Mouse (Mus musculus) lung, embryonic 15.5 days (tissue): ENCODE measurements around the gene Coq8a. TPM values are rescaled to one million over a fixed set of nuclear protein-coding genes. Genes with fewer than 3 reads are reported as not detected.

Experiments used
- ATAC-seq: fragments of 200-750 bp; cut with Nextera tagmentation; 2 replicates; pipeline ENCODE4 v1.8.0; 2017; ENCODE audit warnings: moderate number of reproducible peaks, borderline replicate concordance; ENCODE audit not compliant: low FRiP score, low TSS enrichment; ENCODE audit errors: extremely low read depth
- H3K27ac ChIP-seq: fragments of 300-500 bp; sonication (generic); 2 replicates; pipeline ENCODE4 v1.5.1; 2015; ENCODE audit warnings: moderate library complexity, mild to moderate bottlenecking, inconsistent platforms
- H3K27me3 ChIP-seq: fragments of 300-500 bp; sonication (generic); 2 replicates; pipeline ENCODE4 v1.6.1; 2015; ENCODE audit warnings: inconsistent platforms
- H3K36me3 ChIP-seq: fragments of 300-500 bp; sonication (generic); 2 replicates; pipeline ENCODE4 v1.6.1; 2015; ENCODE audit warnings: inconsistent platforms
- H3K4me1 ChIP-seq: fragments of 300-500 bp; sonication (generic); 2 replicates; pipeline ENCODE4 v1.6.1; 2015; ENCODE audit warnings: inconsistent platforms
- H3K4me2 ChIP-seq: fragments of 300-500 bp; sonication (generic); 2 replicates; pipeline ENCODE4 v1.6.1; 2015; ENCODE audit warnings: inconsistent platforms, mild to moderate bottlenecking, moderate library complexity
- H3K4me3 ChIP-seq: fragments of 300-500 bp; sonication (generic); 2 replicates; pipeline ENCODE4 v1.5.1; 2015; ENCODE audit warnings: mild to moderate bottlenecking, inconsistent platforms
- H3K9ac ChIP-seq: fragments of 300-500 bp; sonication (generic); 2 replicates; pipeline ENCODE4 v1.6.1; 2015; ENCODE audit warnings: inconsistent platforms
- H3K9me3 ChIP-seq: fragments of 300-500 bp; sonication (generic); 2 replicates; pipeline ENCODE4 v1.6.1; 2016; ENCODE audit warnings: inconsistent platforms
- WGBS: fragments of 180-500 bp; shearing (Covaris S2); methylation state at CpG from one replicate; pipeline ENCODE4 v1.1.7; 2015; 5-methylcytosine and 5-hydroxymethylcytosine counted together
- polyA plus RNA-seq: library from polyadenylated mRNA; unstranded; fragments of >200 nt; fragmentation: Nextera tagmentation; extraction: Ambion mirVana; gene quantifications from 2 replicates; pipeline ENCODE4 v1.2.1, GENCODE M21; 2015

Coq8a gene
- polyA plus RNA-seq, 1 experiment from 2014 or later, result 9.3 TPM

DNA sequence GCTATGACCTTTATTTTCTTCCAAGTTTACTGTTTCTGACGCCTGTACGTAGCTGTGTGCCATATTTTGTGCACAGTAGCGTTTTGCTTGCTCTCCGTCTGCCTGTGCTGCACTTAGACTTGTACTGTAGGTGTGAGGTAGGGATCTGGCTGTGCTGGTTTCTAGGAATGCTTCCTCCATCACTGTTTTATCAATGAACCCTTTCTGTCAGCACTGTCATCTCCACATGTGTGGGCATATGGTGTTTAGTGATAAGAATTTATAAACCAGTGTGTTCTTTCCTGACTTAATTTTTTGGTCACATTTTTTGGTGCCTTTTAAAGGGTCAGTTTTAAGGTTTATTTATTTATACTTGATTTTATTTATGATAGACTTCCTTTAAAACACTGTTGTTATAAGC is 50.8 kb downstream of the Coq8a start:
- H3K27me3 ChIP-seq, result no peaks in the 10 kb centered on the region
- H3K9ac ChIP-seq, result no peak overlapping the region
- peaks cover 12% of the 10 kb centered on the region for H3K36me3 ChIP-seq
- H3K4me3 ChIP-seq, result no peak overlapping the region
- no peaks in the 10 kb centered on the region for H3K4me1 ChIP-seq
- WGBS, result 81% methylated on average over 4 of the region's 4 CpGs
- no peak overlapping the region for H3K27ac ChIP-seq
- no peaks in the 10 kb centered on the region for H3K9me3 ChIP-seq
- no peak overlapping the region for H3K4me2 ChIP-seq
- ATAC-seq, result no peak

DNA sequence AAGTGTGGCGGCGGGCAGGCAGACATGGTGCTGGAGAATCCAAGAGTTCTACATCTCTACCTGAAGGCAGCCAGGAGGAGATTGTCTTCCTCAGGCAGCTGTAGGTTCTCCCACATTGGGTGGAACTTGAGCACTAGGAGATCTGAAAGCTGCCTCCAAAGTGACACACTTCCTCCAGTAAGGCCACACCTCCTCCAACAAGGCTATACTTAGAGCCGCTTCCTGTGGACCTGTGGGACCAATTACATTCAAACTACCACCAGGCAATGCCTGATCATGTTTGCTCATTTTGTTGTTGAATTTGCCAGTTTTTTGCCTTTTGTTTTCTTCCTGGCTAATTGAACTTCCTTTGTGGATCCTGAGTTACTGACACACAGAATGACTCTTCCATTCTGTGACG is 51.4 kb downstream of the Coq8a start:
- peaks cover 16% of the 10 kb centered on the region for H3K36me3 ChIP-seq
- no peak overlapping the region for H3K4me3 ChIP-seq
- no peaks in the 10 kb centered on the region for H3K4me1 ChIP-seq
- ATAC-seq, result no peak
- H3K27me3 ChIP-seq, result no peaks in the 10 kb centered on the region
- no peak overlapping the region for H3K9ac ChIP-seq
- H3K27ac ChIP-seq, result no peak overlapping the region
- WGBS, result 74% methylated on average over 4 of the region's 4 CpGs
- no peak overlapping the region for H3K4me2 ChIP-seq
- no peaks in the 10 kb centered on the region for H3K9me3 ChIP-seq

DNA sequence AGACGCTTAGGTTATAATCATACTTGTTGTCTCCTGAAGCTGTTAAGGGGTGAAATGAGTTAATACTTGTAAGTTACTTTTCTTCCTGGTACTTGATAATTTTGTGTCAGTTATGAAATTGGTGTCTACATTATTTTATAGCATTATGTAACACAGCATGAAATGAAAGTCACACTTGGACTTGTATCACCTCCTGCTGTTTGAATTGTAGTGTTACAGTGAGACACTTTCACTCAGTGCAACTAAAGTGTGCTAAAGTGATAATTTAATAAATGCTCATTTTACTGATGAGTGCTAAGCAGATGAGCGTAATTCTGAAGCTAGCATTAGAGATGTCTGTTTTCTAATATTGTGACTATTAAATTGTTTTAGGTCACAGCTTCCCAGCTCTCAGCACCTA is 58.4 kb downstream of the Coq8a start:
- Histone ChIP-seq H3K4me1 (no peaks in the 10 kb centered on the region), H3K4me3 (no peak overlapping the region), H3K27ac (no peak overlapping the region), H3K9me3 (no peaks in the 10 kb centered on the region), H3K27me3 (no peaks in the 10 kb centered on the region), H3K4me2 (no peak overlapping the region), H3K9ac (no peak overlapping the region), H3K36me3 (peaks cover 19% of the 10 kb centered on the region; the same call in 1 of the 2 replicates)
- WGBS, result 94% methylated on average over 2 of the region's 2 CpGs
- no peak for ATAC-seq

DNA sequence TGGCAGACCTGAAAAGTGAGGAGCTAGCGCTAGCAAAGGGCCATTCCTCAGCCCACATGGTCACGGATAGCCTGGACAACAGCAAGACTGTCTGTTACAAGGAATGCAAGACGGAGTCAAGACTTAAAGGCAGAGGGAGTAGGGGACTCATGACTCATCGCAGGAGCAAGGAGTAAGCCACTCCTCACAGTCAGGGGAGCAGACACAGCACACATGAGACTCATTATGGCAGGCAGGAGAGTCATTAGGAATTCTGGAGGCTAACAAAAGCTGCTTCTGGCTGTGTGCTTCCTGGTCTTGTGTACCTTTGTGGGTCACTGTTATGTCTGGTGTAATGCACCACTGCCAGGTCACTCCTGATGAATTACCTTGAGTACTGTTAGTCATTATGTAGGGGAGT is 60.2 kb downstream of the Coq8a start:
- ATAC-seq, result no peak
- Histone ChIP-seq H3K4me2 (no peak overlapping the region), H3K4me1 (no peaks in the 10 kb centered on the region), H3K9ac (no peak overlapping the region), H3K36me3 (peaks cover 19% of the 10 kb centered on the region; the same call in 1 of the 2 replicates), H3K4me3 (no peak overlapping the region), H3K27me3 (no peaks in the 10 kb centered on the region), H3K27ac (no peak overlapping the region), H3K9me3 (no peaks in the 10 kb centered on the region)
- 87% methylated on average over 4 of the region's 4 CpGs for WGBS

DNA sequence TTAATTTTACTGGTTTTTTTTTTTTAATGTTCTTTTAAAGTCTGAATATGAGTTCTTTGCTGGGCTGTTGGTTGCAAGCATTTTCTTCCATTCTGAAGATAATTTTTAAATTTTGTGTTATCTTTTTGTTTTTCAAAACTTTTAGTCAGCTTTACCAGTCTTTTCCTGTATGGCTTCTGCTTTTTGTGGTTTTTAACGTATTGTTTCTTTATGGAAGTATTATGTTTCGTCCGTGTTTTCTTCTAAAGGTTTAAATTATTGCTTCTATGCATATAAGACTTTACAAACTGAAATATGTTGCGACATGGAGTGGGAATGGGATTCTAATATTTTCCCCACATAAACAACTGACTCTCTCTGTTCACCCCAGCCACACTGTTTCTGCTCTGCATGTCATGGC is 67.2 kb downstream of the Coq8a start:
- WGBS, result 93% methylated on average over 4 of the region's 4 CpGs
- H3K9ac ChIP-seq, result no peak overlapping the region
- H3K27ac ChIP-seq, result no peak overlapping the region
- H3K36me3 ChIP-seq, result peaks cover 5% of the 10 kb centered on the region; the same call in 1 of the 2 replicates
- no peak for ATAC-seq
- no peaks in the 10 kb centered on the region for H3K4me1 ChIP-seq
- no peaks in the 10 kb centered on the region for H3K27me3 ChIP-seq
- H3K9me3 ChIP-seq, result no peaks in the 10 kb centered on the region
- no peak overlapping the region for H3K4me2 ChIP-seq
- H3K4me3 ChIP-seq, result no peak overlapping the region

DNA sequence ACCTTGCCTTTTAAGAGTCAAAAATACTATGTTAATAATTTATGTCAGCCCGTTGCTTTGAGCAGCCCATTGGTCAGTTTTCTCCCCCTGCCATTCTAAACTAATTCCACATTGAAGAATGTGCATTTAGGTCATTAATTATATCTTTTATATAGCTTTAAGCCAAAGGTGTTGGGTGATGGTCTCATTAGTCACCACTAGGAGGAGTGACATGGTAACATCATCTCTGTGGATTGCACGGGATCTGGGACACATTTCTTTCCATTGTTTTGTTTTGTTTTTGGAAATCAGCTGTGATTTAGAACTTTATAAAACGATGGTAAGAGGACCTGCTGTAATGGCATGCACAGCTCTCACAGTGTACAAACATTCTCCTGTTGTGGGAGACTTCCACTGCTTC is 68.0 kb downstream of the Coq8a start:
- 44% methylated on average over 3 of the region's 3 CpGs for WGBS
- Histone ChIP-seq H3K9ac (no peak overlapping the region), H3K27ac (no peak overlapping the region), H3K9me3 (no peaks in the 10 kb centered on the region), H3K4me3 (no peak overlapping the region), H3K36me3 (no peaks in the 10 kb centered on the region; the same call in 1 of the 2 replicates), H3K4me1 (no peaks in the 10 kb centered on the region), H3K4me2 (no peak overlapping the region), H3K27me3 (no peaks in the 10 kb centered on the region)
- ATAC-seq, result no peak

DNA sequence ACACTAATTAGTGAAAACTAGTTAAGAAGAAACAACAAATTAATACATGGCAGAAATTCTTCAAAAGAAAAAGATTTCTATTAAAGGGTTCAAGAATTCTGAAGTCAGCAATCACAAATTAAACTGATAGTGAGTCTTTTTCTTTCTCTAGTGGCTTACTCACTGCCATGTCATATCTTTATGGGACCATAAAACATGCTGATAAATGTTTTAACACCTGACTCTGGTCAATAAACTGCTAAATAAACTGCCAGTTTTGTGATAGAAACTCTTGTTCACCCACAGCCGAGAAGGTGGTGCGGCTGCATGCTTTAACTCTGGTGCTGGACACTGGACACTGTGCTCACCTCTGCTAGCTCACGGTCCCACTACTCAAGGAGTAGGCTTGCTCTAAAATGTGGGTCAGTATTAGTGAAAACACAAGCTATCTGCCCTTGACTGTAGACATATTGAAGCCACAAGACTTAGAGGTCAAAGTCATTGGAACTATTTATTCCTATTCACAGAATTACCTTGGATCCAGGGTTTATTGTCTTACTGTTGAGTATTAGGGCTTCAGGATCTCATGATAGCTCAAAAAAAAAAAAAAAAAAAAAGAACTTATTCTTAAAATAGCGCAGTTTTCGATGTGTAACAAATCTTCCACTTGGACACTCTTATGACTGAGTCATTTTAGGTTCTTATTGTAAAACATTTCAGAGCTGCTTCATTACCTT is 71.2 kb downstream of the Coq8a start:
- no peak overlapping the region for H3K27ac ChIP-seq
- H3K4me2 ChIP-seq, result no peak overlapping the region
- H3K4me1 ChIP-seq, result no peaks in the 10 kb centered on the region
- H3K9ac ChIP-seq, result no peak overlapping the region
- no peaks in the 10 kb centered on the region for H3K27me3 ChIP-seq
- H3K4me3 ChIP-seq, result no peak overlapping the region
- no peak for ATAC-seq
- 94% methylated on average over 5 of the region's 5 CpGs for WGBS
- H3K36me3 ChIP-seq, result no peaks in the 10 kb centered on the region
- no peaks in the 10 kb centered on the region for H3K9me3 ChIP-seq

DNA sequence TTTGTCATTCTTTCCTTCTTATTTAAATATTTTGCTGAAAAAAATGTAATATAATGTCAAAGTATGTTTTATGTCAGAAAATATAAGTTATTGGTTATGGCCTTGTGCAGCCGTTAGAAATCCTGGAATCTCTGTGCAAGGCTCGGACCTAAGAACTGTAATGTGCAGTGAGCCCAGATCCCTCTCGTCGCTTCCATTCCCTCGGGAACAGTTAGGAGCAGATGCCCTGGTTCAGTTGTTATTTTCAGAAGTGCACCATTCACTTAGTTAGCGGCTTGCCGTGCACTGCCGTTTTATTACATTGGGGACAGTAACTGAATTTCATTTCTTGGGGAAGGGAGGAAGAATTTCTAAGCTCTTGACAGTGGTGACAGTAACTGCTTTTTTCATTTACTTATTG is 81.2 kb downstream of the Coq8a start:
- H3K4me3 ChIP-seq, result no peak overlapping the region
- no peak overlapping the region for H3K27ac ChIP-seq
- H3K4me1 ChIP-seq, result no peaks in the 10 kb centered on the region
- ATAC-seq, result no peak
- WGBS, result 86% methylated on average over 8 of the region's 8 CpGs
- H3K27me3 ChIP-seq, result no peaks in the 10 kb centered on the region
- H3K9ac ChIP-seq, result no peak overlapping the region
- no peaks in the 10 kb centered on the region for H3K9me3 ChIP-seq
- peaks cover 5% of the 10 kb centered on the region; the same call in 1 of the 2 replicates for H3K36me3 ChIP-seq
- H3K4me2 ChIP-seq, result no peak overlapping the region

DNA sequence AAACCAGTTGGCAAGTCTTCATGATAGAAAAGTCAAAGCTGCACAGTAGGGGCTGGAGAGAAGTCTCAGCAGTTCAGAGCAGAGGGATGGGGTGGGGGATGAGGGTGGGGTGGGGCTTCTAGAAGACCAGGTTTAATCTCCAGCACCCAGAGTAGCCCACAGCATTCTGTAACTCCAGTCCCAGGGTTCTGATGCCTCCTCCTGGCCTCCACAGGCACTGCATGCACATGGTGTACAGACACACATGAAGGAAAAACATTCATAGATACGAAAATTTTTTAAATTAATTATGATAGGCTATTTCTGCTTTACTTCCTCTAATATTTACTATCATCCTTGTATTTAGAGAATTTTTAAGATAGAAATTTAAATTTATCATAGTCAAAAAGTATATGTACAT is 82.9 kb downstream of the Coq8a start:
- Histone ChIP-seq H3K36me3 (peaks cover 5% of the 10 kb centered on the region; the same call in 1 of the 2 replicates), H3K27me3 (no peaks in the 10 kb centered on the region), H3K9me3 (no peaks in the 10 kb centered on the region), H3K27ac (no peak overlapping the region), H3K4me2 (no peak overlapping the region), H3K4me1 (no peaks in the 10 kb centered on the region), H3K4me3 (no peak overlapping the region), H3K9ac (no peak overlapping the region)
- 73% methylated on average over 1 of the region's 1 CpGs for WGBS
- no peak for ATAC-seq

Other genes starting within 250 kb of the Coq8a start
- 12.6 and 13.7 TPM in 2 replicates for gene Cdc42bpa, start 239.1 kb downstream of the Coq8a start, polyA plus RNA-seq
- 10.3 and 10.4 TPM in 2 replicates for gene Psen2, start 63.8 kb upstream of the Coq8a start, polyA plus RNA-seq
- 9.9 and 10.9 TPM in 2 replicates for gene Itpkb, start 130.9 kb upstream of the Coq8a start, polyA plus RNA-seq